Mouse (Mus musculus): ENCODE results near the gene Atl2. TPM values are rescaled to one million over a fixed set of nuclear protein-coding genes. Genes with fewer than 3 reads are reported as not detected.

Atl2 gene
- polyA plus RNA-seq, 1 experiment from 2014 or later, result 19.3 TPM

DNA sequence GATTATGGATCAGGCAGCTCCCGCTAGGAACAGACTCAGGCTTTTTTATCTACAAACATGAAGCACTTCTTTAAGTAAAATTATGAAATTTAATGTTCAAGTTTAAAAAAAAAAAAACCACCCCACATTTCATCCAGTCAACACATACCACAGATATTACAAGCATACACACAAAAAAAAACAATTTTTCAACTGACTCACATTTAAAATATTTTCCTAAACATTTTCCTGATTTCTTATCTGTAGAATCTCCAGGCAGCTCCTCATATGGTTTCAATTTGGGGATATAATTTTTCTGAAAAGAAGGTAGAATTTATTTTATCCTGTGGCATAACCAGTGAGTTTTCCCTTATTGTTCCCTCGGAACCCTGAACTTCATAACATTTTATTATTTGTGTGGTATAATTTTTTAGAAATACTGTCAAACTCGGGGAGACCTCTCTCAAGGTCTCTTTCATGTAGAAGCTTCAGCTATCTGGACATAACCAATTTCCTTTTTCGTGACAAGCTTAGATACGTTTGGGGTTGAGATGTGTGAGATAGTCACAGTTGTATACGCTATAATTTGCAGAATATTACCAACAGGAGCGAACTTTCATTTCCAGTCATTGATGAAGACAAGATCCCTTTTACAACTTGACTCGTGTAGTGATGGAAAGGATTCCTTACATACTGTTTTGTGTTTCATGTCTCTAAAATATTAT, 11.0 kb upstream of the Atl2 start:
- no peak overlapping the region for H3K4me3 ChIP-seq (ENCODE audit: low read depth, low read length)
- no peaks in the 10 kb centered on the region for H3K9me3 ChIP-seq (ENCODE audit: low read length)
- H3K4me2 ChIP-seq (replicated peaks; ENCODE audit: low read depth, low read length), result no peak overlapping the region
- TF ChIP-seq EP300 (IDR thresholded peaks at IDR 0.05), result no peak
- no peak for TF ChIP-seq CTCF (IDR thresholded peaks at IDR 0.05)
- H3K9ac ChIP-seq (replicated peaks; ENCODE audit: low read depth), result no peak overlapping the region
- no peaks in the 10 kb centered on the region for H3K27me3 ChIP-seq (replicated peaks; ENCODE audit: insufficient read depth, low read length)
- H3K27ac ChIP-seq (ENCODE audit: low read length), result no peak overlapping the region
- ATAC-seq (no peak), DNase-seq (ENCODE audit: low spot score) (no peak)
- WGBS, result 73% methylated on average over 8 of the region's 8 CpGs
- no peaks in the 10 kb centered on the region for H3K36me3 ChIP-seq (ENCODE audit: insufficient read depth, low read length)
- no peaks in the 10 kb centered on the region for H3K4me1 ChIP-seq (ENCODE audit: insufficient read depth, low read depth, low read length)

DNA sequence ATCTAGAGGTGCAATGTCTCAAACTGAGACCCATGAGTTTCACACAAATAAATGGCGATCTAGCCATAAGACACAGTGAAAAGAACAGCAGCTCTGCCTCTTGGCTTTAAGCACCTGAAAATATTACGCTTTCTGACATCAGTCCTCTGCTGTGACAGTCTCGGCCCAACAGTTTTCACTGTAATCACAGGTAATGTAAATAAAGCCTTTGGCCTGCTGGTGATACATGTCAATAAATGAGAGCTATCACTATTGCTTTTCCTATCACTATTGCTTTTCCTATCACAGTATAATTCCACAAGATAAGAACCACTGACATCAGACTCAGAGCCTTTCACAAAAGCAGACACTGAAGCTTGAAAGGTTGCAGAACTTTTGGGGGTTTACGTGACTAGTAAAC, 8.7 kb upstream of the Atl2 start:
- DNase-seq (ENCODE audit: low spot score), result no peak

DNA sequence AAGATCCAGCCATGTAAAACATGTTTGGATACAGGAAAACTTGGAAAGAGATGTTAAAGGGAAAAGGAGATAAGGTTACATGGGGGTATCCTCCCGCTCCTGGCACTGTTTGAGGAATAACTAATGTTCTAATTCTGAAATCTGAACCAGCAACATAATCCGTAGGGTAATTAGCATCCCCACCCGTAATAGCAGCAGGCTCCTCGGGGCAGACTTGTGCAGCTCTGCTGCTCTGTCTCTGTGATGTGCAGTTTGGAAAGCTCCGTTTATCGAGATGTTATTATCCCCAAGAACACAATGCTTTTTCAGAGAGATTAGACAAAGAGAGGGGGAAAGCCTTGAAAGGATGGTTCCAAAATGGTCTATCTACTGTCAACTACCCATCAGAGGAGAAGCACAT, 5.3 kb upstream of the Atl2 start:
- Histone ChIP-seq H3K4me1 (ENCODE audit: insufficient read depth, low read depth, low read length) (no peaks in the 10 kb centered on the region), H3K4me2 (replicated peaks; ENCODE audit: low read depth, low read length) (no peak overlapping the region), H3K4me3 (ENCODE audit: low read depth, low read length) (no peak overlapping the region), H3K9me3 (ENCODE audit: low read length) (no peaks in the 10 kb centered on the region), H3K27ac (ENCODE audit: low read length) (no peak overlapping the region), H3K27me3 (replicated peaks; ENCODE audit: insufficient read depth, low read length) (no peaks in the 10 kb centered on the region), H3K36me3 (ENCODE audit: insufficient read depth, low read length) (no peaks in the 10 kb centered on the region), H3K9ac (replicated peaks; ENCODE audit: low read depth) (no peak overlapping the region)
- WGBS, result 71% methylated on average over 6 of the region's 6 CpGs
- no peak for DNase-seq (ENCODE audit: low spot score)
- no peak for TF ChIP-seq EP300 (IDR thresholded peaks at IDR 0.05)
- no peak for TF ChIP-seq CTCF (IDR thresholded peaks at IDR 0.05)
- ATAC-seq, result no peak

More for the DNA sequence above, 8.7 kb upstream of the Atl2 start:
- Histone ChIP-seq H3K9me3 (ENCODE audit: low read length) (no peaks in the 10 kb centered on the region), H3K4me3 (ENCODE audit: low read depth, low read length) (no peak overlapping the region), H3K36me3 (ENCODE audit: insufficient read depth, low read length) (no peaks in the 10 kb centered on the region), H3K4me2 (replicated peaks; ENCODE audit: low read depth, low read length) (no peak overlapping the region), H3K4me1 (ENCODE audit: insufficient read depth, low read depth, low read length) (no peaks in the 10 kb centered on the region), H3K27me3 (replicated peaks; ENCODE audit: insufficient read depth, low read length) (no peaks in the 10 kb centered on the region), H3K9ac (replicated peaks; ENCODE audit: low read depth) (no peak overlapping the region), H3K27ac (ENCODE audit: low read length) (no peak overlapping the region)
- ATAC-seq, result no peak
- WGBS, result 87% methylated on average over 4 of the region's 4 CpGs
- TF ChIP-seq CTCF (IDR thresholded peaks at IDR 0.05) (no peak), EP300 (IDR thresholded peaks at IDR 0.05) (no peak)

DNA sequence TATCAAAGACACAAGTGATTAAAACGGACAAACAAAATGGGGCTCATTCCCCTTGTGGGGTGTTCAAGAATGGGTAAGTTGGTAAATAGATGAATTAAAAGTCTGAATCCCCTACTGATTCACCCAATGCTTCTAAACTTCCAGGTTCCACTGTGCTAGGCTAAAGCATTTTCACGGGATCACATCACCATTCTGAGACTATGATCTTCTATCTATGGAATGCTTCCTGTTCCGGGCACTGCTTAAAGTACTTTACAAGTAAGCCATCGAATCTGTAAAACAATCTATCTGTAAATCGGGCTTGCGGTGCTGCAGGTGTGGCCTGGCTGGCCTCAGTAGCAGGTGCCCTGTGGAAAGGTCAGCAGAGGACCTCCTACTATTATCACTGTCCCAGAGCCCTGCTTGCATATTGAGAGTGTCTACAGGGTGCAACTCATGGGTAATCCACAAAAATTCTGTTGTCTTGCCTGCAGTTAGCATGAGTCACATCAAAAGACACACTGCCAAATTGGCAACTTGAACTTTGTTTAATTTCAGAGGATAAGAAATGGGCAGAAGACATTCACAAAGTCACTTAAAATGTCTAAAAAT, 2.3 kb upstream of the Atl2 start:
- Histone ChIP-seq H3K27ac (ENCODE audit: low read length) (no peak overlapping the region), H3K27me3 (replicated peaks; ENCODE audit: insufficient read depth, low read length) (no peaks in the 10 kb centered on the region), H3K9me3 (ENCODE audit: low read length) (no peaks in the 10 kb centered on the region), H3K4me2 (replicated peaks; ENCODE audit: low read depth, low read length) (no peak overlapping the region), H3K4me1 (ENCODE audit: insufficient read depth, low read depth, low read length) (peaks cover 6% of the 10 kb centered on the region; the same call in 1 of the 2 replicates), H3K9ac (replicated peaks; ENCODE audit: low read depth) (no peak overlapping the region), H3K36me3 (ENCODE audit: insufficient read depth, low read length) (no peaks in the 10 kb centered on the region), H3K4me3 (ENCODE audit: low read depth, low read length) (no peak overlapping the region)
- ATAC-seq (no peak), DNase-seq (ENCODE audit: low spot score) (no peak)
- TF ChIP-seq CTCF (IDR thresholded peaks at IDR 0.05) (no peak), EP300 (IDR thresholded peaks at IDR 0.05) (no peak)
- 50% methylated on average over 6 of the region's 6 CpGs for WGBS

DNA sequence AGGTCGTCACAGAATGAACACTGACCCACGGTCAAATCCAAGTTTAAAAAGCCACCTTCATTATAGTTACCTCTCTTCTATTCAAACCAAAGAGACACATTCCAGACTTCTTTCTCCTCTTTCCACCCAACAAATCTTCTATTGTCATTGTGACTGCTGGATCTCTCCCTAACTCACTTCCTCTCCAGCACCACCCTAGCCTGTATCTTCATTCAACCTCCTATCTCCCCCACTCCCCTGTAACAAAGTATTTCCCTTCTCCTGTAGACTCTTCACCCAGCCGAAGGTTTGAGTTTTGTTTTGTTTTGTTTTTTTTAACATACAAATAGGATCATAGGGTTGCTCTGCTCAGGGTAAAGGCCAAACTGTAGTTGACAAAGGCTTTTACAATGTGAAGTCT, 1.7 kb upstream of the Atl2 start:
- 74% methylated on average over 3 of the region's 3 CpGs for WGBS
- DNase-seq (ENCODE audit: low spot score), result no peak

DNA sequence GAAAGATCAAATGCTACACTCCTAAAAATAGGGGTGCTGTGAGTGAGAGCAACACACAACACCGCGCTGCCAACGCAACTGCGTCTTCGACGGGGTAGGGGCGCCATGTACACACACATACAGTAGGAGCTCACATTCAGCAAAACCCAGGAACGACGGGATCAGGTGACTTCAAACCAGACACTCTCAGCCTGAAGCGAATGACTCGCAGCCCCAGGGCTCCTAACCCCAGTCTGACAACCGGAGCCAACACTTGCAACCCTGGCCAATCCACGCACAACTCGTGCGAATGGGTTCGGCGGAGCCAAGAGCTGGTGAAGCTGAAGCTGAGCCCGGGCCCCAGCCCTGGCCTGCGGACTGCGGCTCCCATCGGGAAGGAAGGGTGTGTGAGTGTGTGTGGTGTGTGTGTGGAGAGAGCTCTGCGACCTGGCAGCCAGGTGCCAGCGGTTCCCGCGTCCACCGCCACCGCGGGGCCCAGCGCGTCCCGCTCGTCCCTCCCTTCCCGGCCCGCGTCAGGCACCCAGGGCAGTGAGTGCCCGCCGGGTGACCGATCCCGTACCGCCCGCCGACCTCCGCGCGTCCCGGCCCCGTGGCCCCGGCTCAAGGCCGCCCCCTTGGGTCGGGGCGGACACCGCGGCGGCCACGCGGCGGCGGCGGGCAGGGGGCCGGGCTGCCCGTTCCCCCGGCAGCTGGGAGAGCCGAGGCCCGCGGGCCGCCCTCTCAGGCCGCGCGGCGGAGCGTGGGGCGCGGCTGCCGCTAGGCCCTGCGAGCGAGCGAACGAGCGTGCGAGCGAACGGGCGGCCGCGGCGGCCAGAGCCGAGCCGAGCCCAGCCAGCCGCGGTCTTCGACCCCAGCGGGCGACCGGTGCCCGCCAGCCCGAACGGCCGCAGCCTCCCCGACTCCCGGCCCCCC, 696 bp downstream of the Atl2 start:
- peak overlapping the region; percentile 99 for H3K27ac ChIP-seq (ENCODE audit: low read length)
- H3K27me3 ChIP-seq (replicated peaks; ENCODE audit: insufficient read depth, low read length), result no peaks in the 10 kb centered on the region
- H3K4me2 ChIP-seq (replicated peaks; ENCODE audit: low read depth, low read length), result peak overlapping the region; percentile 81
- DNase-seq (ENCODE audit: low spot score), result peak; percentile 69
- WGBS, result under 1% methylated on average over 61 of the region's 100 CpGs
- TF ChIP-seq CTCF (IDR thresholded peaks at IDR 0.05), result peak; percentile 38
- TF ChIP-seq EP300 (IDR thresholded peaks at IDR 0.05), result no peak
- peak; percentile 74 for ATAC-seq
- peaks cover 6% of the 10 kb centered on the region; the same call in 1 of the 2 replicates for H3K4me1 ChIP-seq (ENCODE audit: insufficient read depth, low read depth, low read length)
- H3K9me3 ChIP-seq (ENCODE audit: low read length), result no peaks in the 10 kb centered on the region
- peak overlapping the region; percentile 91 for H3K9ac ChIP-seq (replicated peaks; ENCODE audit: low read depth)
- H3K36me3 ChIP-seq (ENCODE audit: insufficient read depth, low read length), result no peaks in the 10 kb centered on the region
- peak overlapping the region; percentile 92 for H3K4me3 ChIP-seq (ENCODE audit: low read depth, low read length)

More for the DNA sequence above, 1.7 kb upstream of the Atl2 start:
- H3K36me3 ChIP-seq (ENCODE audit: insufficient read depth, low read length), result no peaks in the 10 kb centered on the region
- H3K9me3 ChIP-seq (ENCODE audit: low read length), result no peaks in the 10 kb centered on the region
- no peaks in the 10 kb centered on the region for H3K27me3 ChIP-seq (replicated peaks; ENCODE audit: insufficient read depth, low read length)
- TF ChIP-seq CTCF (IDR thresholded peaks at IDR 0.05), result no peak
- no peak for TF ChIP-seq EP300 (IDR thresholded peaks at IDR 0.05)
- H3K4me2 ChIP-seq (replicated peaks; ENCODE audit: low read depth, low read length), result no peak overlapping the region
- H3K27ac ChIP-seq (ENCODE audit: low read length), result no peak overlapping the region
- no peak overlapping the region for H3K4me3 ChIP-seq (ENCODE audit: low read depth, low read length)
- H3K4me1 ChIP-seq (ENCODE audit: insufficient read depth, low read depth, low read length), result peaks cover 6% of the 10 kb centered on the region; the same call in 1 of the 2 replicates
- H3K9ac ChIP-seq (replicated peaks; ENCODE audit: low read depth), result no peak overlapping the region
- ATAC-seq, result no peak
